Mouse (Mus musculus): Measurements from ENCODE around the gene Plekhm2. TPM values are rescaled to one million over a fixed set of nuclear protein-coding genes. Genes with fewer than 3 reads are reported as not detected.

Plekhm2 gene
- total and polyA plus RNA-seq, 3 experiments: 6.5 to 15.4 TPM; not detected in 1

- peak; percentile 41 for DNase-seq (ENCODE audit: low read depth, low spot score)
- Histone ChIP-seq H3K36me3 (ENCODE audit: control insufficient read depth in 1 of 2, insufficient read depth in 2 of 2, low read length in 2 of 2) (no peaks in the 10 kb centered on the region; a peak in 1 of 4 replicates), H3K4me3 (ENCODE audit: control insufficient read depth in 1 of 2, insufficient read depth in 1 of 2, low read depth in 2 of 2, low read length in 2 of 2) (no peak overlapping the region), H3K27ac (ENCODE audit: control insufficient read depth, low read depth, low read length) (no peak overlapping the region), H3K4me1 (ENCODE audit: control insufficient read depth in 1 of 2, insufficient read depth in 2 of 2, low read length in 2 of 2) (no peaks in the 10 kb centered on the region), H3K9ac (ENCODE audit: control insufficient read depth, low read depth, low read length, poor library complexity, severe bottlenecking) (no peak overlapping the region), H3K27me3 (ENCODE audit: control insufficient read depth in 1 of 2, insufficient read depth in 2 of 2, low read length in 2 of 2) (no peaks in the 10 kb centered on the region), H3K9me3 (replicated peaks; ENCODE audit: insufficient read depth, low read length) (no peaks in the 10 kb centered on the region), H3K79me2 (ENCODE audit: control insufficient read depth, insufficient read depth, low read length, poor library complexity) (no peaks in the 10 kb centered on the region)
- TF ChIP-seq MAZ (IDR thresholded peaks at IDR 0.05; ENCODE audit: low read depth, low read length): no peak
- TF ChIP-seq SMC3 (IDR thresholded peaks at IDR 0.05; ENCODE audit: low read depth, low read length): peak; percentile 50
- TF ChIP-seq RAD21 (IDR thresholded peaks at IDR 0.05; ENCODE audit: low read depth, low read length): peak; percentile 7
- TF ChIP-seq CTCF (IDR thresholded peaks at IDR 0.05 in 2 of 3, conservative IDR thresholded peaks at IDR 0.05 in 1 of 3; ENCODE audit: control insufficient read depth in 1 of 3, insufficient read depth in 1 of 3, low read depth in 2 of 3, low read length in 3 of 3, poor library complexity in 1 of 3, severe bottlenecking in 1 of 3): peak; percentile 33 to 66 (median 59)
- TF ChIP-seq SIN3A (IDR thresholded peaks at IDR 0.05; ENCODE audit: low read length): no peak
Observed at GRCm38 (mm10) chr4:141624983-141625773, 39.5 kb downstream of the Plekhm2 start.

GRCm38 (mm10) chr4:141624134-141624533 is 40.6 kb downstream of the Plekhm2 start:
- no peaks in the 10 kb centered on the region; a peak in 1 of 4 replicates for H3K36me3 ChIP-seq (ENCODE audit: control insufficient read depth in 1 of 2, insufficient read depth in 2 of 2, low read length in 2 of 2)
- H3K4me1 ChIP-seq (ENCODE audit: control insufficient read depth in 1 of 2, insufficient read depth in 2 of 2, low read length in 2 of 2): peaks cover 0 to 4% of the 10 kb centered on the region in 2 experiments; a peak in 1 of 4 replicates
- no peak overlapping the region for H3K9ac ChIP-seq (ENCODE audit: control insufficient read depth, low read depth, low read length, poor library complexity, severe bottlenecking)
- H3K27me3 ChIP-seq (ENCODE audit: control insufficient read depth in 1 of 2, insufficient read depth in 2 of 2, low read length in 2 of 2): no peaks in the 10 kb centered on the region
- no peak for DNase-seq (ENCODE audit: low read depth, low spot score)
- H3K4me3 ChIP-seq (ENCODE audit: control insufficient read depth in 1 of 2, insufficient read depth in 1 of 2, low read depth in 2 of 2, low read length in 2 of 2): no peak overlapping the region
- TF ChIP-seq RAD21 (IDR thresholded peaks at IDR 0.05; ENCODE audit: low read depth, low read length) (no peak), GABPA (IDR thresholded peaks at IDR 0.05; ENCODE audit: low read depth, low read length) (no peak), UBTF (IDR thresholded peaks at IDR 0.05; ENCODE audit: borderline replicate concordance, insufficient read depth, low read depth, low read length) (no peak), POLR2AphosphoS2 (IDR thresholded peaks at IDR 0.05; ENCODE audit: low read length) (no peak), KAT2A (conservative IDR thresholded peaks at IDR 0.05; ENCODE audit: low read depth, low read length) (no peak), JUND (IDR thresholded peaks at IDR 0.05; ENCODE audit: low read depth, low read length) (no peak), ZC3H11A (IDR thresholded peaks at IDR 0.05; ENCODE audit: low read depth, low read length) (no peak), BHLHE40 (IDR thresholded peaks at IDR 0.05; ENCODE audit: borderline replicate concordance, low read depth, low read length) (no peak), TBP (IDR thresholded peaks at IDR 0.05; ENCODE audit: low read depth, low read length) (no peak), HCFC1 (IDR thresholded peaks at IDR 0.05; ENCODE audit: low read depth, low read length) (no peak), CTCF (IDR thresholded peaks at IDR 0.05 in 2 of 3, conservative IDR thresholded peaks at IDR 0.05 in 1 of 3; ENCODE audit: control insufficient read depth in 1 of 3, insufficient read depth in 1 of 3, low read depth in 2 of 3, low read length in 3 of 3, poor library complexity in 1 of 3, severe bottlenecking in 1 of 3) (no peak), MAFK (IDR thresholded peaks at IDR 0.05; ENCODE audit: borderline replicate concordance, low read depth, low read length) (no peak), E2F4 (IDR thresholded peaks at IDR 0.05; ENCODE audit: borderline replicate concordance, low read depth, low read length) (no peak), ELF1 (IDR thresholded peaks at IDR 0.05; ENCODE audit: low read depth, low read length) (no peak), USF1 (IDR thresholded peaks at IDR 0.05; ENCODE audit: low read depth, low read length) (no peak), CHD2 (IDR thresholded peaks at IDR 0.05; ENCODE audit: low read length) (no peak), USF2 (IDR thresholded peaks at IDR 0.05; ENCODE audit: borderline replicate concordance in 1 of 2, insufficient read depth in 1 of 2, low read depth in 1 of 2, low read length in 2 of 2) (no peak), RCOR1 (IDR thresholded peaks at IDR 0.05; ENCODE audit: low read depth, low read length) (no peak)
- H3K79me2 ChIP-seq (ENCODE audit: control insufficient read depth, insufficient read depth, low read length, poor library complexity): no peaks in the 10 kb centered on the region
- H3K9me3 ChIP-seq (replicated peaks; ENCODE audit: insufficient read depth, low read length): no peaks in the 10 kb centered on the region
- H3K27ac ChIP-seq (ENCODE audit: control insufficient read depth, low read depth, low read length): no peak overlapping the region

Data from MEL (cell line).